Mouse (Mus musculus) cerebellum, adult 2 months (tissue): Measurements from ENCODE around the gene Ech1.

Source experiments
- CTCF ChIP-seq: fragments of 200-500 bp; IDR thresholded peaks from 2 replicates; pipeline ENCODE4 v1.5.1; 2011; ENCODE audit warnings: low read depth, mild to moderate bottlenecking, control low read depth, low read length, moderate library complexity, borderline replicate concordance; ENCODE audit not compliant: insufficient read depth
- POLR2A ChIP-seq: fragments of 200-500 bp; IDR thresholded peaks from 2 replicates; pipeline ENCODE4 v1.6.1; 2011; ENCODE audit warnings: low read length, control low read depth, borderline replicate concordance; ENCODE audit not compliant: insufficient read depth

- no peak for TF ChIP-seq CTCF
- no peak for TF ChIP-seq POLR2A
These were observed 21.3 kb upstream of the Ech1 start for GRCm38 (mm10) chr7:28803756-28804155.
